Mouse (Mus musculus) NIH3T3 (cell line): ENCODE results near the gene Bub1b.
"Not testable (repeated sequence)": the region's sequence is repeated elsewhere in the genome, so short reads cannot be mapped to it uniquely, and the experiment has no call there.

Source experiments
- DNase-seq: peaks from one replicate; pipeline ENCODE4 v3.0.0-alpha.2; 2012; ENCODE audit warnings: low read depth

Gene Bub1b

GRCm38 (mm10) chr2:118597673-118598568, at the start of gene Bub1b:
Gene Bub1b (plus strand): TSS chr2:118598211.
- peak; percentile 96 for DNase-seq

GRCm38 (mm10) chr2:118548421-118549221, 49.4 kb upstream of the Bub1b start:
- peak; percentile 45 for DNase-seq

GRCm38 (mm10) chr2:118549507-118550473, 48.2 kb upstream of the Bub1b start, which contains the start of gene Bmf:
Gene Bmf (minus strand): TSS chr2:118549687.
- DNase-seq: peak; percentile 100

- no peak for DNase-seq
These were observed 46.4 kb upstream of the Bub1b start for GRCm38 (mm10) chr2:118551606-118552005.

GRCm38 (mm10) chr2:118554356-118554990, 43.5 kb upstream of the Bub1b start:
- not testable (repeated sequence) for DNase-seq

- no peak for DNase-seq
These were observed 39.6 kb upstream of the Bub1b start for GRCm38 (mm10) chr2:118558426-118558825.

- no peak for DNase-seq
These were observed 36.0 kb upstream of the Bub1b start for GRCm38 (mm10) chr2:118562015-118562414.

- no peak for DNase-seq
These were observed 35.6 kb upstream of the Bub1b start for GRCm38 (mm10) chr2:118562431-118562830.

GRCm38 (mm10) chr2:118567179-118567578, 30.8 kb upstream of the Bub1b start:
- DNase-seq: no peak

- DNase-seq: peak; percentile 78
These were observed 27.1 kb upstream of the Bub1b start for GRCm38 (mm10) chr2:118570939-118571338.

- no peak for DNase-seq
These were observed 25.7 kb upstream of the Bub1b start for GRCm38 (mm10) chr2:118572183-118572836.

- DNase-seq: no peak
These were observed 24.9 kb upstream of the Bub1b start for GRCm38 (mm10) chr2:118573135-118573534.

- DNase-seq: no peak
These were observed 12.0 kb upstream of the Bub1b start for GRCm38 (mm10) chr2:118586013-118586412.

- DNase-seq: no peak
These were observed 10.3 kb upstream of the Bub1b start for GRCm38 (mm10) chr2:118587686-118588085.

- DNase-seq: peak; percentile 64
These were observed 6.9 kb upstream of the Bub1b start for GRCm38 (mm10) chr2:118591083-118591482.

- DNase-seq: no peak
These were observed 1.1 kb downstream of the Bub1b start for GRCm38 (mm10) chr2:118599087-118599486.

- DNase-seq: no peak
These were observed 3.7 kb downstream of the Bub1b start for GRCm38 (mm10) chr2:118601599-118602263.

- DNase-seq: no peak
These were observed 6.1 kb downstream of the Bub1b start for GRCm38 (mm10) chr2:118604091-118604490.

GRCm38 (mm10) chr2:118606032-118606431, 8.0 kb downstream of the Bub1b start:
- DNase-seq: peak; percentile 70

- DNase-seq: no peak
These were observed 9.0 kb downstream of the Bub1b start for GRCm38 (mm10) chr2:118606976-118607375.
